Mouse (Mus musculus) right cerebral cortex, postnatal 10 days (tissue): ENCODE results near the gene Cpxm2.

ENCODE experiments used
- DNase-seq, 2 experiments: peaks; one replicate each; pipeline ENCODE4 v3.0.0; 2021; ENCODE audit warnings: low spot score in 2 of 2

The Cpxm2 gene

DNA sequence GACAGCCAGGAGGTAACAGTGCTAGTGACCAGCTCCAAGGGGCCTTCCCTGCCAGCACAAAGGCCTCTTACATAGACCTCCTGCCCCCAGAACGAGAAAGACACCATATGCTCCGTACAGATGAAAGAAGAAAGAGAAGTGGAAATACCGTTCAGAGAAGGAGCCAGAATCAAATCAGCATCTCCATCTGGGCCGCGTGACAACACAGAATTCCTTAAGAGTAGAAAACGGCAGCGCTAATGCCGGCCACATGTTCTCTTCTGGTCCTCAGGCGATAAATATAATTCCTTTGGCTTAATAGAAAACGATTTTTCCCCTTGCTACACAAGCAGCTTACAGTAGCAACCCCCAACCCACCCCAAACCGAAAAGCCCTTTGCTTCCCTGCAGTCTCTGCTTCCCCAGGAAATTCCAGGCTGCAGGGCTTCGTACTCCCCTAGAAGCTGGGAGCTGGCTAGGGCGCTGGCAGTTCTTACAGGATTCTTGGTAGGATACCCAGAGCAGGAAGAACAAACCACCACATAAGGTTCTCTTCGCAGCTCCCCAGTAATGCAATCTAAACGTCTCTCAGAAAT, 9.2 kb downstream of the Cpxm2 start:
- peak; percentile 60 to 64 for DNase-seq

DNA sequence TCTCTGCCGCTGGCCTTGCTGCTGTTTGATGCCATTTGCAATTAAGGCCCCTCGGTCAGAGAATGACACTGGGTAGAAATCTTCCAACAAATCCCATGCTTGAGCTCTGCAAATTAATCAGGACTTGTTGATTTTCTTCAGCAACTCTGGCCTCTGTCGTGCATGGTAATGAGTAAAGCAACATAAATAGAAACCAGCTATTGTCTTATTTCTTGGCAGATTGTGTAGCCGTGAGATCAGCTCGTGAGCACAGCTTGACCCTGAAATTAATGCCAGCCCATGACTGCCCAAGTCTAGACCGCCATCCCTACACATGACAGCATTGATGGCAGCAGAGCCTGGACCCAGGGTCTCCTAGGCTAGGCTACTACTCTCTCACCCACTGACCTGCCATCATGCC, 25.9 kb downstream of the Cpxm2 start:
- DNase-seq, result no peak

DNA sequence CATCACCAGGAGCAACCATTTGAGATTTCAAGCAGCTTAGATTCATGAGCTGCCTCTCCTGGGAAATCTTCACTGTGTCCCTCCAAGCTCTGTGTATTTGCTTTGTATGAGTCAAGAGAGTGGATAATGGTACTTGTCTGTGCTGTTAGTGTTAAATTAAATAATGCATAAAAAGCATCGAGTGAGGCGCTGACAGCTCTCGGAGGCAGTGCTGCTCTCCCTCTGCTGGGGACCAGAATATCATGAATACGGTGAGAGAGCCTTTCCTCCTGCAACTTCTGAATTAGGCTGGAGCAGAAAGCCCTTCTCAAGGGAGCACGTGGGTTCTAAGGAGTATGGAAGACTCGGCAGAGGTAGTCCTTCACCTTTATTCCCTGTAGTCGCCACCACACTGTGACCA, 29.6 kb downstream of the Cpxm2 start:
- peak in 1 of 2 experiments; percentile 39 for DNase-seq

DNA sequence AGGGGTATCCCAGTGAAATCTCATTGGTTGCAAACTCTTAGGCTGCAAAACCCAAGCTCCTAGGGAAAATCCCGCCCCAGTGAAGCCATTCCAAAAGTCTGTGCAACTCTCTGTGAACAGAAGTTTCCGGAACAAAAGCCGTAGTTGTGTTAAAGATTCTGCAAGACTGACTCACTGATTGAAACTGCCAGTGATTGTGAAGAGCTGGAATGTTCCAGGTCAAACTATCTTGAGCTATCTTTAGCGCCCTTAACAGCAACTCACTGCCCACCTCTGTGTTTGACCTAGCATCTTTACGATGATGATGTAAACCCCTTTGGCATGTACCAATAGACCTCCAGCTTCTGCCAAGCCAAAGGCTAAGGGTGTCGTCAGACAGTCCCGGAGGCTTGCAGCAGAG, 31.3 kb downstream of the Cpxm2 start:
- DNase-seq, result no peak

DNA sequence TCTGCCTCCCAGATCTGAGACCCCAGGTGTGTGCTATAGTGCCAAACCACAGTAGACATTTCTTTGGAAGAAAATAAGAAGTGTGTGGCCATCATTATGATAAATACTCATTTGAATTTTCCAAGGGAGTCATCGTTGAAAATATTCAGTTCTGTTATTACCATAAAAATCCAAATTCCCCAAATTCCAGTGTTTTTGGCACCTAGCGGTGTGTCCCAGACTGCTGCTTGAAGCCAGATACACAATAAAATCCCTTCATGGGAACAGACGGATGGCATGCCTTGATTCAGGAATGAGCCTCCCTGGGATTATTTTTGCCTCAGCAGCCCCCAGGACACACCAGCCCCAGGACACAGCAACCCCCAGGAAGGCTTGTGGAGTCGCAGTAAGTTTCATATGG, 34.7 kb downstream of the Cpxm2 start:
- DNase-seq, result no peak

DNA sequence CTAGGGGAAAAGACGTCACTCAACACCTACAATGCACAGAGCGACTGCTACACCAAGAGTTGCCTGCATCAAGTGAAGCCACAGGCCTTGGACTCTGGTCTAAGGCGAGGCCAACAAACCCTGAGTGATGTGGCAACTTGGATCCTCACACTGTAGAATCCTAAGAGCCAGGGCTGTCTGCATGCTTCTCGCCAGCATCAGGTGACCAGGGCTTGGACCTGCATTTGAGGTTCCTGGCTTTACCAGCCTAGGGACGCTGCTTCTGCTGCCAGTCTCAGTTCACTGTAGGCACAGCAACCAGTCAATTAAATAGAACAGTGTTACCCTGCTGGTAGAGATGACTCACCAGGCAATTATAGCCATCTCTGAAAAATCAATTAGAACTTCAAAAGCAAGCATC, 42.8 kb downstream of the Cpxm2 start:
- DNase-seq, result no peak

DNA sequence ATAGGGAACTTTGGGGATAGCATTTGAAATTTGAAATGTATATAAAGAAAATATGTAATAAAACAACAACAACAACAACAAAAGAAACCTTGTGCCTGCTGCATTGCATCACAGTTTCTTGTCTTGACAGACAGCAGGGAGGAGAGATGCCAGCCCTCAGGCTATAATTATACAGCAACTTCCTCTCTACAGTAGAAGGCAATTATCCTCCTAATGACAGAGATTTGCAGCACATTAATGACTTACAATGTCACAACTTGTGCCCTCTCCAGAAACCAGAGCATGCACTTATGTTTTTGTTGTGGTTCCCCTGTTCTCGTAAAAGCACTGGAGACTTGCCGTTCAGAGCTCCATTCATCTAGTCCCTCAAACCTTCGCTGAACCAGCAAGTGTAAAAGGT, 44.2 kb downstream of the Cpxm2 start:
- DNase-seq, result no peak

DNA sequence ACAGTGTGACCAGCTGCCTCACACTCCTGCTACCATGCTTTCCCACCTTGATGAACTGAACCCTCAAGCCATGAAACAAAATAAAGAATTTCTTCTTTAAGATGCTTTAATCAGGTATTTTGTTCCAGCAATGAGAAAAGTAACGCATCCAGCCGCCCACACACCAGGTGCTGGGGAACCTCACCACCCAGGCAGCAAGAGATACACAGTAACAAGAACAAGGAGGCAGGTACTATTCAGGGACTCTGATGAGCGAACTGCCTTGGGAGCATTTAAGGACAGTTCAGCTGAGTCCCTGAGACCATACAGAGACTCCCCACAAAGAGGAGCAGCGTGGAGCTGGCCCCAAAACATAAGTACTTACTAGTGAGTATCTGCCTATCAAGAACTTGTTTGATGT, 47.6 kb downstream of the Cpxm2 start:
- DNase-seq, result peak; percentile 58 to 59

DNA sequence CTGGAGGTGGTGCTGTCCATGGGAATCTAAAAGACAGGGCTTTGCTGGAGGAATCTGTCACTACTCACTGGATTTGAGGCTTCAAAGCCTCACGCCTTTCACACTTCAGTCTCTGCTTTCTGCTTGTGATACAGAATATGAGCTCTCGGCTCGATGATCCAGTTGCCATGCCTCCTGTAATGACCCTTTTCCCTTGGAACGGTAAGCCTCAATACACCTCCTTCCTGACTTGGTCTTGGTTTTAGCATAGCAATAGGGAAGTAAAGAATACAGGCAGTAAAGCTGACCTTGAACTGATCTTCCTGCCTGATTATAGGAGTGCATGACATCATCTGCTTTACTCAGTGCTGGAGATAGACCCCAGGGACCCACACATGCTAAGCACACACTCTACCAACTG, 49.2 kb downstream of the Cpxm2 start:
- no peak for DNase-seq

DNA sequence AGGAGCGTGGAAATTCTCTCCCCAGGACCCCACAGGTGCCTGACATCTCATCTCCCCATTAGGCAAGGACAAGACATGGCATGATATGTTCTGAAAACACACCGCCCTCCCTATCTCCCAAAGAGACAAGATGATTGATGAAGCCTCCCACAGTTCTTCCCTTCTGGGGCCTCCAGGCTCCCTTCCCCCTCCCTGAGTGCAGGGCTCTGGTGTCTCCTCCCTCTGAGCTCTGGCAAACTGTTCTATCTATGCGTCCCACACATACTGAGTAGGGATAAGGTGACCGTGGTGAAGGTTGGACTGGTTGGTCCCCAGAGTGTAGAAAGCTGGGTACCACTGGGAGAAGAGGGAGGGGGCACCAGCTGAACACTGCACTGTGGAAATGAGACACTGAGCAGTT, 56.1 kb downstream of the Cpxm2 start:
- DNase-seq, result no peak

DNA sequence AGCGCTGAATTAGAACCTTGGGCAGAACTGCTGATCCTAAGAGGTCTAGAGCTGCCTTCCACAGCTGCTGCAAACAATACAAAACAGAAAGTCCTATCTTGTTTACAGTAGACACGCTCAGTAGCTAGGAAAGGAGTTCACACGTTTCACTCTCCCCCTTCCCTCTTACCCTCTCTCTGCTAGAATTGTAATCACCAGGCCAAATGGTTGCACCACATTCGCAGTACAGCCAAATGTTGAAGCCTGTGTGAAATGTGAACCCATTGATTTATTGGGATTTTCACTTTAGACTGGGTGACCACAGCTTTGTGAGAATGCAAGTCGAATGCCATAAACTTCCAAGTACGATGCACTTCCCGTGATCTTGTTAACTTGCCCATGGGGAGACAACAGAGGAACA, 59.9 kb downstream of the Cpxm2 start:
- DNase-seq, result no peak

DNA sequence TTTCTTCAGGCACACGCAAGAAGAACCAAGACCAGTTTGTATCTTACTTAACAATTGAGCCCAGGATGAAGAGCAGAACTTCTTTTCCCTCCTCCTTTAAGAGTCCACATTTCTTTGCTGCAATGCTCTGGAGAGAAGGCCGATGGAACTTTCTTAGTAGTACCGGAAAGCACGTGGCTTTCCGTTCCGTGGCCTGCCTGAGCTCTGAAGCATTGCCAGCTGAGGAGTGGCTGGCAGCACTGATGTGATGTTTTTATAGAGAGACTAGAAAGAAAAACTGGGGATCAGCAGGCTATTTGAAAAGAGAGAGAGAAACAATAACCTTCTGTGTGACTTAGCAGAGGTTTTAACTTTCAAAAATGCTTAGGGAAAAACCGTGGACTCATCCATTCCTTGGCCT, 63.0 kb downstream of the Cpxm2 start:
- DNase-seq, result no peak

DNA sequence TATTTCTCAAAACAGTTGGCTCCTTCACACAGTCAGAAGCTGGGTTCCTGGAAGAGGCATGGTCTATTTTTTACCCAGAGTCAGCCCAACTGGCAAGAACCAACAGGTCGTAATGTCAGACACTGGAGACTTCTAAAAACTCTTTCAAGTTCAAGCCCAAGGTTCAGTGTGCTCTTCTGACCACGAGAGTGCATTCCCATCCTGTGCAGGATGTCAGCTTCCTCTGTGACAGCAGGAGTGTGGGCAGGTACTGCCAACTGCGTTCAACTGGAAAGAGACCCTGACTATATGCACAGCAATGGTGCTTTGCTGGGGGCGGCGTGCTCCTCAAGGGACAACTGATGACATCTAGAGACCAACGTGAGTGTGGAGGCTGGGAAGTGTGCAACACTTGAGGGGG, 65.9 kb downstream of the Cpxm2 start:
- no peak for DNase-seq

DNA sequence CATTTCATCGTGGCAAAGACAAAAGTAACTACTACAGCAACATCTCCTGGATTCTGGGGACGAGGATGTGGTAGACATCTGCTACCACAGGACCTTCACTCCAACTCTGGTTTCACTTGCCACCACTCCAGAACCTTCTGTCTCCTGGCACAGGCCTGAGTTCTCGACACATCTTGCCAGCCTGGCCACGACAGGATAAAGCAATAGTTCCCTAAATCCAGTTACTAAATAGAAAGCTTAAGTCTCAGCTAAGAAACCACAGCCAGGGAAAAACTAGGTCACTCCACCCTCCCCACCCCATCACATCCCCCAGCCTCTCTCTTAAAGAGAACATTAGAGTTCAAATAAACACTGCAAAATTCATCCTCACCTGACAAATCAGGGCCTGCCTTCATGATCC, 66.4 kb downstream of the Cpxm2 start:
- DNase-seq, result peak in 1 of 2 experiments; percentile 52

DNA sequence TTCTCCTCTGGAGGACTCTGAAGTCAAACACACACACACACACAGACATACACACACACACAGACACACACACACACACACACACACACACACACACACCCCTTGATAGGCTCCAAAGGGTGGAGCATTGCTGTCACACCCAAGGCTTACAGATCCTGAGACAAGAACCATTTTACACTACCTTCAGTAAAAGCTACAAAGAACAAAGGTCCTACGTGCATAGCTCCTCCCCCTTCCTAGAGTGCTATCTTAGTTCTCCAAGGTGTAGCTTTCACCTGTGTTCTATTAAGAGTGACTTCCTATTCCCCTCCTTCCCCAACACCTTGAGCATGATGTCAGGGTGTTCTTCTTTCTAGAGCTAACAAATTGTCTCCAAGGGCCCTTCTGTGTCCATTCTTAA, 78.7 kb downstream of the Cpxm2 start:
- no peak for DNase-seq

DNA sequence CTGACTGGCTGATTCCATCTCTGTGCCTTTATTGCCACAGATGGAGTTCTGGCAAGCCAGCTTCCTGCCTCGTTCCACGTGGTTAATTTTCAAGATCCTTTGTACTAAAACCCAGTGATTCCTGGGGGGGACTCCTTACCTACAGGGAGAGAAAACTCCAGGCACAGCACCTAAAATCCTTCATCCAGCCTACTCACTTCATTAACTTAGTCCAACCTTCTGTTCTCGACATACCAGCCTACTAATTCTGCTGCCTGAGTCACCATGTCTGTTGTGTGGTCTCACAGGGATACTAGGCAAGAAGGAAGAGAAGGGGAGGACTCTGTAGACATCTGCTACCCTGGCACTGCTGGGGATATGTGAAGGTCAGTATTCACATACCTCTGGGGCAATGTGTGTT, 80.0 kb downstream of the Cpxm2 start:
- DNase-seq, result no peak

DNA sequence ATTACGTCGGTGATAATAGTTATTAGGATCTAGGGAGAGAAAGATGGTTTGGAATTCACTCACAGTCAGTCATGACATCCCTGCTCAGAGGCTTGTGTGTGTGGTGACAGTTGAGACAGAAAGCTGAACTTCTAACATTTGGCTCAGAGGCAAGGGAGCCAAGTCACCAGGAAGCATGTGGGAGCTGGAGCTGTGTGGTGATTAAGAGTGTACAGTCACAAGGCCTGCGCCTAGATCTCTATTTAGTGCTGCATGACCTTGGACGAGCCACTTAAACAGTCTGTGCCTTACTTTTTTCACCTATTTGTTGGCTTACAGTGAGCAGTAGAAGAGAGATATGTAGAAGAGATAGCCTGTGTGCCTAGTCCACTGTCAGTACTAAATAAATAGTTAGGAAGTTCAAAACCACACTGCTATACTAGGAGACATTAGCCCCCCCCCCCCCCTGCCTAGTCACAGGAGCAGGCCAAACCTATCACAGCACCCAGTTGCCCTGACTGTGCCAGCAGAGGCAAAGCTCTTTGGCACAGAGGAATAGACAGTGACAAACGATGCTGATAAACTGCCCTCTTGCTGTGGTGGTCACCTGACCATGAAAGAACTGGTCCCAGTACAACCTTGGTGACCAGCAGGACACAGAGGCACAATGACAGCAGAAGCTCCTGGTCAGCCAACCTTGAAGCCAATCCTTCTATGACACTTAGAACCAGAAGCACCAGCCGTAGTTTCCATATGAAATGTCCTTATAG, 83.5 kb downstream of the Cpxm2 start:
- no peak for DNase-seq

DNA sequence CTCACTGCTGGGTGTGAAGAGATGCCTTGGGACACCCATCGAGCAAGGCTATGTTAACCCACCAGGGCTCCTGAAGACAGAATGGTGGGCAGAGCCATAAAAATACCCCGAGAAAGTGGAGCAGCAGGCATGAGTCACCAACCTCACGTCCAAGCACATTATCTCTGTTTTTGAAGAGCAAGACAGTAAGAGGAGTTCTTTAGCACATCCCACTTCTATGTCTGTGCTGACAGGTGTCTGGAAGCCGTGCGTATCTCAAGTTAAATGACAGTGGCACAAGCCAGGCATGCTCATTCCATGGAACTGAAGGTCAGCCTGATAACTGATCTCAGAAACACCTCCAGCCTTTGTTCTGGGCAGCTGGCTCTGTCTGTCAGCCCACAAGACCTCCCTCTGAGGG, 86.6 kb downstream of the Cpxm2 start:
- peak in 1 of 2 experiments; percentile 57 for DNase-seq

DNA sequence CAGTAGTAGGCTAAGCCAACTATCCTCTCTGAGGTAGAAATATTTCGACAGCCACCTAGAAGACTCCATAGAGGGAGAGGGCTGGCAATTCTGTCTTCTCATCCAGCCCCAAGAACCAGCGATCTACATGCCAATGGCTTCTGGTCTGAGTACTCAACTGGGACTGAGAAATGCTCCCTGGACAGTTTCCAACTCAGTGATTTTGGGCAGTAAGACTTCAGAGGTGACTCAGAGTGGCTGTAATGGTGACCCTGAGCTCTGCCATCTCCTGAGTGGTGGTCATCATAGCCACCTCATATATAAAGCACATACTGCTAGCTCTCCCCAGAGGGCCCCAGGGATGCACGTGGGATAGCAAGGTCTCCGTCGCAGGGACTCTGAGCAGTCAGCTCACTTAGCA, 87.0 kb downstream of the Cpxm2 start:
- DNase-seq, result no peak

DNA sequence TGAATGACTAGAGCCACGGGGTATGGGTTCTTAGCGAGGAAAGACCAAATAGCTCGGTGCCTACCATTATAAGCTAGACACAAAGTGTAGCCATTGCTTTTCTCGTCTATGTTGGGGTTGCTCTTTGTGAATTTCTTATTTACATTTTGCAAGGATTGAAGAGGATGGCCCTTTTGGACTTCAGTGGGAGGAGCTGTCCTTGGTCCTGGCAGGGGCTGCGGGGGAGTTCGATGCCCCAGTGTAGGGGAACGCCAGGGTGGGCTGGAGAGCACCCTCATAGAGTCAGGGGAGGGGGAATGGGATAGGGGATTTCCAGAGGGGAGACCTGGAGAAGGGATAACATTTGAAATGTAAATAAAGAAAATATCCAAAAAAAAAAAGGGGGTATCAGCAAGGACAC, 94.4 kb downstream of the Cpxm2 start:
- no peak for DNase-seq

DNA sequence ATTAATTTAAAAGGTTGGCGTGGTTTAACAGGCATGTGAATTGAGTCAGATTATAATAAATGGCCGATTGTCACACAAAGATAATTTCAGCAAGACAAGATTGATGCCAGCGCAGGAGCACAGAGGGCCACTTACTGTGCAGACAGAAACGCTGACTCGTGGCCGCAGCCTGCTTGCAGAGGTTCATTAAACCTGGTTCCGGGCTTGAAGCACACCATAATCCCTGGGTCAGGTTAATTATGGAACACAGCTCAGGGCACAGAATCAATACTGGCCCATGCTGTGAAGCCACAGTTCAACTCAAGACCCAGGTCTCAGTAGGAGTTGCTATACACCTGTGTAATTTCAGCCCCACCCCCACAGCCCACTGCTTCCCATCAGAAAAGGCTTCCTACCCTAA, 98.0 kb downstream of the Cpxm2 start:
- DNase-seq, result no peak

DNA sequence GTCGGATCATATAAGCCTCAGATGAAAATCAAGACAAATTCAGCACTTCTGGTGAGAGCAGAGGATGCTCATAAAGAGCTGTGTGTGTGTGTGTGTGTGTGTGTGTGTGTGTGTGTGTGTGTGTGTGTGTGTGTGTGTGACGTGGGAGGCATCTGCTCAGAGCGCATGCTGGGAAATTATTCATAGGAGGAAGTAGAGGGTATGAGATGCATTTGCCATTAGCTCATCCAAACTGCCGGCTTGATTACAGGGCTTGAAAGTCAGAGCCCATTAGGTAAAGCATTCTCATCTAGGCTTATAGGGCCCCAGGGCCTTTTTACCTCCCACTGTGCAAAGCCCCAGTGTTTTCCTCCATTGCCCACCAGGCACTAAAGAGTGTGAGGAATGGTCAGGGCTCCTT, 107.9 kb downstream of the Cpxm2 start:
- DNase-seq, result no peak

DNA sequence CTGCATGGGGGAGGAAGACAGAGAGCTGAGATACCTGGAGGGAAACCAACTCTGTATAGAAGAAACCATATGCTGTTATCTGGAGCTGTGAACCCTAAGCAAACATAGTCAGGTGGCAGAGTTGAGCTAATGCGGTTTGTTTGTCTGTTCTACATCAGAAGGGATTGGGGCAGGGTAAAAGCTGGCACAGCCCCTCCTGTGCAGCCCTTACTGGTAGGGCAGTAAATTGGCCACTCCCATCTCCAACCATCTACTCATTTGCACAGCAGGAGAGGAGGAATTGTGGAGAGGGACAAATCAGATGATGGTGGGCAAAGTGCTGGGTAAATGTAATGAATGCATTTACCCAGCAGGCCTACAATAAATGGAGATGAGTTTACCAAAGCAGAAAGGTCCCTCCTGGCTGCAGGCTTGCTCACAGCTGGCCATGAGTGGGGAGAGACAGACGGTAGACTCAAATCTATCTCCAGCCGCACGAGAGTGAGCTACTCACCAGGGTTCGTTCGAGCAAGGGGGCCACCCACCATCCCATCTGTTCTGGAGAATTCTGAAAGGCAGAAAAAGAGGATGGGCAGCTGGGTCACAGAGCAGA, 122.5 kb downstream of the Cpxm2 start:
- DNase-seq, result no peak

DNA sequence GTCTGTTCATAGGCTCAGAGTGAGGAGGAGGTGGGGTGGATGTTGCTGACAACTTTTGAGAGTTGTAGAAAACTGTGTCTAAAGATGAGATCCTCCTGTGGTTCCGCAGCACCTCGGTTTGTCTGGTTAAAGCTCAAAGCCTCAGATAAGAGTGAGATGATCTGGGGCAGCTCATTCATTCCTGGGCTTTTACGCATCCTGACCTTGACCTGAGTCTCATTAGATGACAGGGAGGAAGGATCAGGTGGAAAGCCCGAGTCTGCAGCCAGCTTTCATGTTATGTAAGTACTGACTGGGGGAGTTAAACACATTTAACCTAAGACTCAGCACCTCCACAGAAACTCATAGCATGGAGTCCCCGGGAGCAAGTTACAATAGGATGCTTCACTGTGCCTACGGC, 127.9 kb downstream of the Cpxm2 start:
- no peak for DNase-seq
